Mouse (Mus musculus): ENCODE results near the gene Ccer1.

- TF ChIP-seq CTCF (IDR thresholded peaks at IDR 0.05; ENCODE audit: low read depth) = no peak
- TF ChIP-seq EP300 (IDR thresholded peaks at IDR 0.05; ENCODE audit: low read depth) = no peak
Measured at GRCm38 (mm10) chr10:97673239-97673638, 19.6 kb upstream of the Ccer1 start.

All from liver, postnatal 0 days (tissue).